Mouse (Mus musculus): ENCODE data around the gene Nf2. TPM values are rescaled to one million over a fixed set of nuclear protein-coding genes. Genes with fewer than 3 reads are reported as not detected.

Gene Nf2
- total RNA-seq (2017): 52.9 and 80.7 TPM in 2 replicates

- ATAC-seq (replicated peaks in 1 of 2; ENCODE audit: insufficient read depth in 1 of 2, low FRiP score in 2 of 2, low TSS enrichment in 1 of 2, low read depth in 1 of 2, poor library complexity in 2 of 2, severe bottlenecking in 2 of 2): peak; percentile 99
Measured at GRCm38 (mm10) chr11:4849258-4849943, at the start of gene Nf2. Nf2 (minus strand) TSS chr11:4849536.

DNA sequence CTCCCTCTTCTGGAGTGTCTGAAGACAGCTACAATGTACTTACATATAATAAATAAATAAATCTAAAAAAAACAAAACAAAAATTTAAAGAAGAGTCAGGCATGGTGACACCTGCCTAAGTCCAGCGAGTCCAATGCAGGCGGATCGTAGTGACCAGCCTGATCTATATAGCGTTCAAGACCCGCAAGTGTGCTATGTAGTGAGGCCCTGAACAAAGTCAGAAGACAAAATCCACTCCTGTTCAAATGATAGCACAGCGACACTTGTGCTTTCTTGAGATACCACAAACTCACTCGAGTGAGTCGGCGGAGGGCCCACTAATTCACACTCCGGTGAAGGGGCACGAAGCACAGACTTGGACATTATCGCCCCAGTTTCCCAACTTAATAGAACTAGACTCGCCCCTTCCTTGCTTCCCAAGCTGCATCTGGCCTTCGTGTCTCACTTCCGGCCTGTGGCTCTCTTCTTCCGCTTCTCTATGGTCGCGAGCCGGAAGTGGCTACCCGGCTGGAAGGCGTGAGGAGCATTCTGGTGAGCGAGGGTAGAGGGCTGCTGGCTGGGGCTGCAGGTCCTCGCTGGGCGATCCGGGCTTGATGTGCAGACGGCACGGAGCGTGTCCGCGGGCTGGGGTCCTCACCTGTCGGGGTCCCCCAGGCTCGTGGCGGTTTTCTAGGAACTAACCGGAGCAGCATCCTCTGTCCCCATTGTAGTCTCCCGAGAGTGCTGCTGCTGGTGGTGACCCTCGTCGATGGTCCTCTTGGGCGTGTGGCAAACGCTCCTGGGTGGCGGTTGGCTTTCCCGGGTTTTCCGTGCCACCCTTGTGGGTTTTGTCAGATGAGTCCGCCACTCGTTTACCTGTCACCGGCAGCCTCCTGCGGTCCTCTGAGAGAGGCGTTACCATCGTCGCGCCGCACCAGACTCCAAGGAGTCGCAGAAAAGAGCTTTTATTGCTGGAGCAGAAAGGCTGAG, 45.8 kb upstream of the Nf2 start, which contains the start of gene Thoc5:
TSS of gene Thoc5 (plus strand) at position 473 of the 969 bp plus-strand sequence.
- ATAC-seq (replicated peaks in 1 of 2; ENCODE audit: insufficient read depth in 1 of 2, low FRiP score in 2 of 2, low TSS enrichment in 1 of 2, low read depth in 1 of 2, poor library complexity in 2 of 2, severe bottlenecking in 2 of 2): peak; percentile 94

- no peak for ATAC-seq (replicated peaks in 1 of 2; ENCODE audit: insufficient read depth in 1 of 2, low FRiP score in 2 of 2, low TSS enrichment in 1 of 2, low read depth in 1 of 2, poor library complexity in 2 of 2, severe bottlenecking in 2 of 2)
Measured at GRCm38 (mm10) chr11:4886987-4887386, 37.7 kb upstream of the Nf2 start.

DNA sequence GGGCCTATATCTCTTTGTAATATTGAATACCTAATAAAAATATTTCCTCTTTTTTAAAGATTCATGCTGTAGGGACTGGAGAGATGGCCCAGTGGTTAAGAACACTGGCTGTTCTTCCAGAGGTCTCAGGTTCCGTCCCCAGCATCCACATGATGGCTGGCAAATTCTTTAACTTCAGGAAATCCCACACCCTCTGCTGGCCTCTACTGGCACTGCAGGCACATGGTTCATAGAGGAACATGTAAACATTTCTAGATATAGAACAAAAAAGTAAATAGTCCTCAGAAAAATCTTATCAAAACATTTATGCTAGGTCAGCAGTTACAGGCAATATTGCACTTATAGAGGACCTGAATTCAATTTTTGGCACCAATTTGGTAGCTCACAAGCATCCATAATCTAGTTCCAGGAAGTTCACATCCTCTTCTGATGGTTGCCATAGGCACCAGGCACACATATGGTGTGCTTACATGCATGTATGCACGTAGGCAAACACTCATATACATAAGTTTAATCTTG, 36.1 kb upstream of the Nf2 start:
- no peak; a peak in 1 of 4 replicates for ATAC-seq (replicated peaks in 1 of 2; ENCODE audit: insufficient read depth in 1 of 2, low FRiP score in 2 of 2, low TSS enrichment in 1 of 2, low read depth in 1 of 2, poor library complexity in 2 of 2, severe bottlenecking in 2 of 2)

DNA sequence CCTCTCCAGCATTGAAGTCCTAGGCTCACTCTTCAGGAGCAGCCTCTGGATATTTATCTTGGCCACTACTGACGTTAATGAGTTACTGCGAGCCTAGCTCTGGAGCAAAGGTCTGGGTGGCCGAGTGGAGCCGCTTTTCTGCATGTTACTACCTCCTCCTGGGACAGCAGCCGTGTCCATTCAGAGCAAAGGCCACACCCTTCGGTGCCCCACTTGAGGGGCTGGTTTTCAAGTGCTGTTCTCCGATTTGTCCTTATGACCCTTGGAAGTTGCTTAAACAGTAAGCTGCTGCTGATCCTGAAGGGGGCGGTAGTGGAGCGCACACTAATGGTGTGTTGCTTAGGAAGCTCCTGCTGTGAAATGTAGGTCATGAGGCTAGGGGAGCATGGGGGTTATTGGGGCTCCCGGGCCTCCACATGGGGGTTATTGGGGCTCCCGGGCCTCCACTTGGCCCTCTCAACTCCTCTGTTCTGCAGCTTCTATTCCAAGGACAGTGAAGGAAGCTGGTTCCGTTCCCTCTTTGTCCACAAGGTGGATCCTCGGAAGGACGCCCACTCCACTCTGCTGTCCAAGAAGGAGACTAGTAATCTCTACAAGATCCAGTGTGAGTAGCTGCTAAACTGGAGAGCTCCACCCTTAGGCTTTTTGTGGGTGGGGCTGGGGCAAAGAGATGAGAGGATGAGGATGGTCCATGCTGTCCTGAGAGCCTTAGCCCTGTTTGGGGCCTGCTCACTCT, 33.7 kb upstream of the Nf2 start:
- no peak for ATAC-seq (replicated peaks in 1 of 2; ENCODE audit: insufficient read depth in 1 of 2, low FRiP score in 2 of 2, low TSS enrichment in 1 of 2, low read depth in 1 of 2, poor library complexity in 2 of 2, severe bottlenecking in 2 of 2)

DNA sequence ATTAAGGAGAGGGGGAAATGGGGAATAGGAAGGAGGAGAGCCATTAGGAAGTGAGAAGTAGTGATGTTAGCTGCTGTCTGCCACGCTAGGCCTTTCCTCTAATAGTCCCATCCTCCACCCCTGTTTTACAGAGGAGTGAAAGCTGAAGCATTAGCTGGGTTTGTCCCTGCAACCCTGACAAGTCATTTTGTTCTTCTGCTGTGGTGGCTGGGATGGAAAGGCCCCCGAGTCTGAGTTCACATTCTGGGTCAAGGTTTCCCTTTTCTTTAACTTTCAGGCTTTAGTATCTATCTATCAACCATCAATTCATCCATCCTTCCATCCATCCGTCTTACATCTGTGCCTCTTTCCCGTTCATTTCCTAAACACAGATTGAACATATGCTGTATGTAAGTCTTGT, 31.8 kb upstream of the Nf2 start:
- no peak for ATAC-seq (replicated peaks in 1 of 2; ENCODE audit: insufficient read depth in 1 of 2, low FRiP score in 2 of 2, low TSS enrichment in 1 of 2, low read depth in 1 of 2, poor library complexity in 2 of 2, severe bottlenecking in 2 of 2)

DNA sequence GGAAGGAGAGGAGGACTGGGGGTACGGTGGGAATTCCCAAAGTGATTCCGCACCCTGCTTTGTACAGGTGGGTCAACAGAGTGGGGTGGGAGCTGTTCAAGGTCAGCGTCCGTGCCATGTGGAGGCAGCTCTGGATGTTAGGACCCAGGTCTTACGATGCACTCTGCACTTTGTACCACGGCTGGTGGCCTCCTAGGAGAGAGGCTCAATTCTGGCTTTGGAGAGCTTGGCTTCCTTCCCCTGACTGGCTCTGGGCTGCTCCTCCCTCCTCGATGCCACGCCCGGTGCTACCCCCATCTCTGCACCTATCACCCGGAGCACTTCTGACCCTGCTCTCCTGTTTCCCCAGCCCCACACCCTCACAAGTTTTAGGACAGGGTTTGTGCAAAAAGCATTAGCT, 25.2 kb upstream of the Nf2 start:
- peak in 1 of 2 experiments; percentile 37; a peak in 1 of 4 replicates for ATAC-seq (replicated peaks in 1 of 2; ENCODE audit: insufficient read depth in 1 of 2, low FRiP score in 2 of 2, low TSS enrichment in 1 of 2, low read depth in 1 of 2, poor library complexity in 2 of 2, severe bottlenecking in 2 of 2)

DNA sequence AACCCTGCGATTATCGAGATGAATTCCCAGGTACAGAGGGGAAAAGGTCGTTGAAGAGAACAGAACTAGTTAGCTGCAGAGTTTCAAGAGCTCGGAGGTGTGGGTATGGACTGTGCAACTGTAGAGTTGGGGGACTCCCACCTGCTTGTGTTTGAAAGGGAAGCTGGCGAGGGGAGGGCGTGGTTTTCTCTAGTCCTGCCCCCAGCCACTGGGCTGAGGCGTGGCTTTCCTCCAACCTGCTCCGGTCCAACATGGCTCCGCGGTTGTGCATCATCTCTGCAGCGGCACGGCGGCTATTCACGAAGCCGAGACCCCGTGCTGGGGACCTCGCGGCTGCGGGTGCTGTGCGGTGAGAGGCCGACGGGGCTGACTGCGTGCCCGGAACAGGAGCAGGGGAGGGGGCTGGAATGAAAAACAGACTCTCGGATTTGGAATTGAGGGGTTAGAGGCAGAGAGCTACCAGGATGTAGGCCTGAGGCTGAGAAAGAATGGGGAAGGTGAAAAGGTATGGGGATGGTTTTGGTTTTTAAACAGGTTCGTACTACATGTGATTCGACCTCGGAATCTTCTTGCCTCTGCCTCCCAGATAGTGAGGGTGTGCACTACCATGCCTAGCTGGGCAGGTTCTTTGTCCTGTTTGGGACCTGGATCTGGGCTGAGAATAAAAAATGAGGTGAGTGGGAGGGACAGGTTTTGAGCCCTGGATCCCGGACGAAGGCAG, 24.6 kb upstream of the Nf2 start, which contains the start of gene Nipsnap1:
TSS of gene Nipsnap1 (plus strand) at position 197 of the 721 bp plus-strand sequence.
- ATAC-seq (replicated peaks in 1 of 2; ENCODE audit: insufficient read depth in 1 of 2, low FRiP score in 2 of 2, low TSS enrichment in 1 of 2, low read depth in 1 of 2, poor library complexity in 2 of 2, severe bottlenecking in 2 of 2): peak; percentile 99

GRCm38 (mm10) chr11:4865645-4866251, 16.4 kb upstream of the Nf2 start:
- peak; percentile 65 to 71; a peak in 3 of 4 replicates for ATAC-seq (replicated peaks in 1 of 2; ENCODE audit: insufficient read depth in 1 of 2, low FRiP score in 2 of 2, low TSS enrichment in 1 of 2, low read depth in 1 of 2, poor library complexity in 2 of 2, severe bottlenecking in 2 of 2)

GRCm38 (mm10) chr11:4862730-4863129, 13.4 kb upstream of the Nf2 start:
- no peak for ATAC-seq (replicated peaks in 1 of 2; ENCODE audit: insufficient read depth in 1 of 2, low FRiP score in 2 of 2, low TSS enrichment in 1 of 2, low read depth in 1 of 2, poor library complexity in 2 of 2, severe bottlenecking in 2 of 2)

GRCm38 (mm10) chr11:4861816-4862604, 12.7 kb upstream of the Nf2 start:
- ATAC-seq (replicated peaks in 1 of 2; ENCODE audit: insufficient read depth in 1 of 2, low FRiP score in 2 of 2, low TSS enrichment in 1 of 2, low read depth in 1 of 2, poor library complexity in 2 of 2, severe bottlenecking in 2 of 2): no peak

DNA sequence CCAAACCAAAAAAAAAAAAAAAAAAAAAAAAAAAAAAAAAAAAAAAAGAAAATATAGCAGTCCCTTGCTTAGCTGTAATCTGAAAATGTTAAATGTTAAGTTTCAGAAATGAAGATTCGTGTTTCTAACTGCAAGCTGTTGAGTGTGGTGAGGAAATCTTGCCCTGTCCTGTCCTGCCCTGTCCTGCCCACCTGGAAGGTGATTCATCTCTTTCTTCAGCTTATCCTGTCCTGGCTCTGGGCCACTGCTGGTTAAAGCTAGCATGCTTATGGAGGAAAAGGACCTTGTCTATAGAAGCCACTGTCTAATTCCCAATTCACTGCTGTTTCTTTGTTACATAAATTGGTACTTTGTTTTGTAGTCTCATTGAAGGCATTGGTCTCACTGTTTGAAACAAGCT, 11.7 kb upstream of the Nf2 start:
- no peak for ATAC-seq (replicated peaks in 1 of 2; ENCODE audit: insufficient read depth in 1 of 2, low FRiP score in 2 of 2, low TSS enrichment in 1 of 2, low read depth in 1 of 2, poor library complexity in 2 of 2, severe bottlenecking in 2 of 2)

DNA sequence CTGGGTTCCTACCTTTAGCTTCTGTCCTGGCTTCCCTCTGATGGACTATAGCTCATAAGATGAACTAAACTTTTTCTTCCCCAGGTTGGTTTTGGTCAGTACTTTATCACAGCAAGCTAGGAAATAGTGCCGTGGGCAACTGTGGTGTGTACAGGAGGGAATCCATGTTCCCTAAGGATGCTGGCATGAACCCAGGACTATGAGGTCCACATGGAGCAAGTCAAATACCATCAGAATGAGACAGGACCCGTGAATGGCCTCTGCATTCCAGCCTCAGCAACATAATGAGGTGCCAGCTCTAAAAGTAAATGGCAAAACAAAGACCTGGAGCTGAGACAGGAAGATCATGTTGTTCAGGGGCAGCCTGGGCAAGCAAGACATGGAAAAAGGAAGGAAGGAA, 9.1 kb upstream of the Nf2 start:
- no peak for ATAC-seq (replicated peaks in 1 of 2; ENCODE audit: insufficient read depth in 1 of 2, low FRiP score in 2 of 2, low TSS enrichment in 1 of 2, low read depth in 1 of 2, poor library complexity in 2 of 2, severe bottlenecking in 2 of 2)

DNA sequence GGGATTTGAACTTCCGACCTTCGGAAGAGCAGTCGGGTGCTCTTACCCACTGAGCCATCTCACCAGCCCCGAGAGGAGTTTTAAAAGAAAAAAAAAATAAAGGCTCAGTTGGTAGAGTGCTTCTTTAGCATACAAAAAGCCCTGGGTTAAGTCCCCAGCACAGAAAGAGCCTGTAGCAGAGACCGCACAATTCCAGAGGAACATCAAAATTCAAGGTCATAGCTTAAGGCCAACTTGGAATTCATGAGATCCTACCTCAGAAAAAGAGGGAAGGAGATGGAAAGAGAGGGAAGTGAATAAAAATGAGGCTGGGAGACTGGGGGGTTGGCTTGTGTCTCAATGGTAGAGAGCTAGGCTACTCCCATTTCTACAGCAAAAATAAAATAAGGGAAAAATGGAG, 4.8 kb upstream of the Nf2 start:
- ATAC-seq (replicated peaks in 1 of 2; ENCODE audit: insufficient read depth in 1 of 2, low FRiP score in 2 of 2, low TSS enrichment in 1 of 2, low read depth in 1 of 2, poor library complexity in 2 of 2, severe bottlenecking in 2 of 2): no peak

GRCm38 (mm10) chr11:4853021-4853420, 3.7 kb upstream of the Nf2 start:
- ATAC-seq (replicated peaks in 1 of 2; ENCODE audit: insufficient read depth in 1 of 2, low FRiP score in 2 of 2, low TSS enrichment in 1 of 2, low read depth in 1 of 2, poor library complexity in 2 of 2, severe bottlenecking in 2 of 2): no peak

GRCm38 (mm10) chr11:4850404-4850803, 1.1 kb upstream of the Nf2 start:
- no peak for ATAC-seq (replicated peaks in 1 of 2; ENCODE audit: insufficient read depth in 1 of 2, low FRiP score in 2 of 2, low TSS enrichment in 1 of 2, low read depth in 1 of 2, poor library complexity in 2 of 2, severe bottlenecking in 2 of 2)
